Mouse (Mus musculus) pancreas, adult 10 weeks (tissue): Measurements from ENCODE around the gene Hist1h1d. TPM values are rescaled to one million over a fixed set of nuclear protein-coding genes. Genes with fewer than 3 reads are reported as not detected.

Source experiments
- polyA plus RNA-seq: library from polyadenylated mRNA; stranded (reverse); fragments of 350-450 nt; fragmentation: Illumina TruSeq; extraction: RNeasy Lipid Tissue Mini Kit (QIAGEN cat#74804); gene quantifications from one replicate; pipeline ENCODE4 v1.2.3, GENCODE M21; 2015; ENCODE audit warnings: low read depth, low replicate concordance; ENCODE audit not compliant: insufficient read depth

Gene Hist1h1d
- polyA plus RNA-seq: 0.48 TPM

GRCm38 (mm10) chr13:23552962-23553361 lies at the start of gene Hist1h1d:
Gene Hist1h1d (plus strand): TSS chr13:23553262.

GRCm38 (mm10) chr13:23530901-23531875 lies 21.9 kb upstream of the Hist1h1d start, which contains the start of gene Hist1h4h:
Gene Hist1h4h (plus strand): TSS chr13:23531050.

GRCm38 (mm10) chr13:23533560-23534367 lies 19.3 kb upstream of the Hist1h1d start, which contains the start of gene Hist1h2af:
Gene Hist1h2af (plus strand): TSS chr13:23533906.

GRCm38 (mm10) chr13:23535137-23536075 lies 17.7 kb upstream of the Hist1h1d start, which contains the start of gene Hist1h3g:
Gene Hist1h3g (plus strand): TSS chr13:23535422.

GRCm38 (mm10) chr13:23542999-23543607 lies 10.0 kb upstream of the Hist1h1d start, which contains the start of gene Hist1h2bh:
Gene Hist1h2bh (minus strand): TSS chr13:23543392.

GRCm38 (mm10) chr13:23543965-23544786 lies 8.9 kb upstream of the Hist1h1d start, which contains the start of gene Hist1h3f:
Gene Hist1h3f (plus strand): TSS chr13:23544052.

GRCm38 (mm10) chr13:23551146-23551834 lies 1.8 kb upstream of the Hist1h1d start, which contains the start of gene Hist1h4f:
Gene Hist1h4f (minus strand): TSS chr13:23551648.

GRCm38 (mm10) chr13:23561883-23562659 lies 9.0 kb downstream of the Hist1h1d start, which contains the start of gene Hist1h3e:
Gene Hist1h3e (minus strand): TSS chr13:23562369.

GRCm38 (mm10) chr13:23571022-23571503 lies 18.0 kb downstream of the Hist1h1d start, which contains the start of the genes Hist1h2ae and Hist1h2bg:
Gene Hist1h2ae (minus strand): TSS chr13:23571220.
Gene Hist1h2bg (plus strand): TSS chr13:23571396.

GRCm38 (mm10) chr13:23573898-23574524 lies 20.9 kb downstream of the Hist1h1d start, which contains the start of the genes Hist1h2bf and Hist1h2ad:
Gene Hist1h2bf (minus strand): TSS chr13:23574196.
Gene Hist1h2ad (plus strand): TSS chr13:23574381.

GRCm38 (mm10) chr13:23575271-23575851 lies 22.3 kb downstream of the Hist1h1d start, which contains the start of gene Hist1h3d:
Gene Hist1h3d (plus strand): TSS chr13:23575763.

GRCm38 (mm10) chr13:23581408-23582218 lies 28.6 kb downstream of the Hist1h1d start, which contains the start of gene Hist1h4d:
Gene Hist1h4d (plus strand): TSS chr13:23581598.

